Mouse (Mus musculus): ENCODE results near the gene Gp2.
A peak's percentile ranks its signal among the peaks of the same experiment; 100 is the strongest.

Gene Gp2

DNA sequence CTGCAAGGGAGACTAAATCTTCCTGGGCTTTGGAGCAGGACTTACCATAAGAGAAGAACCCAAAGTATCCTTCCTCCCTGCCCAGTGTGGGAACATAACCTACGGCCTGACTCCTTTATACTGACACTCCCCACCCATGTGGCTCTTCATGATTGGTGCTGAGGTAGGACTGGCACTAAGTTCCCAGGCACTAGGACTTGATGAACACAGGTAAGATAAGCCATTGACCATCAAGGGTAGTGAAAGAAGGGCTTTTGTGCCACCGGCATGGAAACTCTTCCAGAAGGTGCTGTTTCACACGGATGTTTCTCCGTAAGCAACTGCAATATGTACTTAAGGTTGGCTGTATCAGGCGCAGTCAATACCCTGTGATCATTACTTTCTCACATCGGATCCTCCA lies at the start of gene Gp2:
Gp2 (minus strand) TSS at position 101 of the 400 bp plus-strand sequence.
- no peak for DNase-seq

DNA sequence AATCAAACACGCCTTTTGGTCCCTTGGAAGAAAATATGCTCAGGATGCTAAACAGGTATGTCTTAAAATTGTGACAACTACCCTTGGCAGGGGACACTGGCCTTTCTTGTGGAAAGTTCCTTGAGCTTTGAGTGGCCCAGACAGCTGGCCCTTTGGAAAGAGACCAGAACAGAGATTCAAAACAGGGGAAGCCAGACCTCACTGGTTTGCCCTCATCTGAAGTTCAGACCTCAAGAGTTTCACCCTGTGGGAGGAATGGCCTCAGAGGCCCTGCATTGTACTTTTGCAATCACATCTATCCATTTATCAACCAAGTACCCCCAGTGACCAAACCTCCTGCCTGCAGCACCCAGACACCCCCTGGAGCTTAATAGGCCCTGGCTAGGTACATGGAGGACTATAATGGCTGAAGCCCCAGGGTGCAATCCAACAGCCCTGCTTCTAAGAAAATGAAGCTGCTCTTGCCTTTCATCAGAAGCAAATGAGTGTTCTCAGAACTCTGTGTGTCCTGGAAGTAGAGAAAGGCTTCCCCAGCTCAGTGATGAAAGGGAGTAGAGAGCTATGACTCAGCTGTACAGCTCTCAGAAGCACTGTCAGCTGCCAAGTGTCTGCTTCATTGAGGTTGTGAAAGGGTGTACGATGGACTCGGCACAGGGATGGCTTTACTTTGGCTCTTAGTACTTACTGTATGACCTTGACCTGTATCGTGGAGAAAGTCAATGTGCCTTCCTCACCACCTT lies 31.1 kb upstream of the Gp2 start:
- peak in 1 of 2 experiments; percentile 72 for DNase-seq

DNA sequence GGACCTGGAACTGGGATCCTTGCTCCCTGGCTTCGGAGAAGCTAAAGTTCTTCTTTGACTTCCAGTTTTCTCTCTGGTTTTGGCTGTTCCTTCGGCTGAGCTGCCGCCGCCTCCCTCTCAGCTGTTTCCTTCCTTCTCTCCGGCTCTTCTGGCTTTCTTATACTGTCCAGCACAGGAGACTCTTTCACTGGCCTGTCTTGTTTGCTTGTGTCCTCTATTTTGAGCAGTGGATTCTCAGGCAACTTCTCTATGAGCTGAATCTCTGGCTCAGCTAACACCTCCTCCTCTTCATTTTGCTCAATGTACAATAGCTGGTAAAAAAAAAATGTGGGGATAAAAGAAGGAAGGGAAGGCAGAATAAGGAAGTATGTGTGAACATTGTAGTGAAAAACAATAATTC lies 27.6 kb upstream of the Gp2 start:
- no peak for DNase-seq

DNA sequence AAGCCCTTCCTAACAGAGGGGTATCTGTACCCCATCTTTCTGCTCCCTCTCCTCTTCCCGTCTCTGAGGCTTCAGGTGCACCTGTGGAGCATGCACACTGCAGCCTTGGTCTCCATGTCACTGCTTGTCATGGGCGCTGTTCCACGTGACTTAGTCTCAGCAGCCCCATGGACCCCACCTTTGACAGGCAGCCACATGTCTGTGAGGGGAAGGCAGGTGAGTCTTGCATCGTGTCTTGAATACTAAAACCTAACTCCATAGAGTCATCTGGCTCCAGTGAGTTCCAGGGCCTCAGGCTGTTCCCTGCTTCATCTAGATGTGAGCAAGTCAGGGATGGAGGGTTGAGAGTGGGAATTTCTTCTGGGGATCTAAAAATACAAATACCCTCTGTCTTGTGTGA lies 25.1 kb upstream of the Gp2 start:
- DNase-seq: peak; percentile 36 to 77

DNA sequence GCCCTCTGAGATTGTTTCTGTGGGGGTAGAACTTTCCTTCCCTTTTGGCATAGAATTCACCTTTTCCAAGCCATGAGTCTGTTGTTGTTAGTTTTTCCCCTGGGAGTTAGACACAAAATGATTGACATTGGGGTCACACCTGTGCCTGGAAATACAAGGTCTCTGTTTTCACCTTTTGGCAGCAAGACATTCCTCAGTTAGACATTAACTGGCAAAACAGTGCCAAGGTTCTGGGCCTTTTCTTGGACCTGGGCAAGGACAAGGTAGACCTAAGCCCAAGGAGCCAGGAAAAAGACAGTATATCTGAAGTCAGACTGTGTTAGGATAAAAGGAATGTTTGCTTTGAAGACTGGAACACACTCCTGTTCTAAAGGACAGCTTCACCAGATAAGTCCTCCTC lies 20.2 kb upstream of the Gp2 start, which contains the start of gene Umod:
Umod (minus strand) TSS at position 27 of the 400 bp plus-strand sequence.
- peak; percentile 72 to 84 for DNase-seq

DNA sequence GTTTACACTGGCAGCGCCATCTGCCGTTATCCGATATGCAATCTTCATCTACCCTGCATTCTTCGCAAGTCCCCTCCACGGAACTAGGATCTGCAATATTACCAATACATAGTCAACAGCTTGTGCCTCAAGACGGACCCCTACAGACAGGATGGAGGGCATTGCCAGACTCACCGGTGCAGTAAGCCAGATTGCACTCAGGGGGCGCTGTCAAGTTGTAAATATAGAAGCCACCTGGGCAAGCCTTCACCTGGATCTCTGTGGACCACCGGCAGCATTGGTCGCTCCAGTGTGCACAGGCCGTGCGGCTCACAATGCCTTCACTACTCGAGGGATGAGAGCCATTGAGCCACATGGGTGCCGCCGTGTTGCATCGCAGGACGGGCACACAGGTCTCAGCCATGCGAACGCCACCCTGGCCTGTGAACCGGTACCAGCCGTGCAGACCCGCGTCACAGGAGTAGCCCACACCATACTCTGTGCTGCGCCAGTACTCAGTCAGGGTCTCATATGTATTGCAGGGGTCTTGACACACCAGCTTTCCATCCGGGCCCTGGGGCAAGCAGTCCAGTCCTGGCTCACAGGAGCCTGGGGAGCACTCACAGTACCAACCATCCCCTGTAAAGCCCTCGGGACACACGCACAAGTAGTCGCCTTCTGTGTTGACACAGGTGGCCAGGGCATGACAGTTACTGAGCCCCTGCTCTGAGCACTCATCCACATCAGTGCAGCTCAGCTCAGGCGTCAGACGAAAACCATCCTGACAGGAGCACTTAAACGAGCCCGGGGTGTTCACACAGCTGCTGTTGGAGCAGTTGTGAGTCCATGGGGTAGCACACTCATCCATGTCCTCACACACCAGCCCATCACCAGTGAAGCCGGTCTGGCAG lies 17.7 kb upstream of the Gp2 start:
- DNase-seq: peak; percentile 58 to 66

DNA sequence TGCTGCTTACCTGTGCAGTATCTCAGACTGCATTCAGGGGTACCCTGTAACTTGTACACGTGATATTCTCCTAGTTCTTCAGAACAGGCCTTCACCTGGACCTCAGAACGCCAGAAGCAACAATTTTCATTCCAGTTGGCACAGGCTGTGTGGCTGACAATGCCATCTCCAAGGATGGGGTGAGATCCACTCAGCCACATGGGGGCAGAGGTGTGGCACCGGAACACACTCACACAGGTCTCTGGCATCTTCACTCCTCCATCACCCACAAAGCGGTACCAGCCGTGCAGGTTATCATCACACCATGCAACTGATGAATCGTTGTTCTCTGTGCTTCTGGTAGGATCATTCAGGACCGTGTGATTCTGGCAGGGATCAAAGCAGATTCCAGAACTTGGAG lies 4.9 kb downstream of the Gp2 start:
- peak; percentile 49 to 64 for DNase-seq

DNA sequence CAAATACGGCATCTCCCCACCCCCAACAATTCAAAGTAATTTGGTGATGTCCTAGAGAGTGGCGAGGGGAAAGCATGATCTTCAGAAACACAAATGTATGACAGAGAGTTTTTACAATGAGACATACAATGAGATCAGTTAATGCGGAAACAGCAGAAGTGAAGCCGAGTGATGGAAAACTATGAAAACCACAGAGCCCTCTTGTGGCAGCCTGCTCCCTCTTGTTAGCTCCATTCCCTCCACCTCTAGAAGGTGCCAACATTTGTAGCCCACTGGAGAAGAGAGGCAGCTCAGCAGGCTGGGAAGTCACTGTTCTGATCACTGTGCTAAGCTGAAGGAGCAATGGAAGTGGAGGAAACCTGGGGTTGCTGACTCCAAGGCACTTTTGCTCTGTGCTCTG lies 15.2 kb downstream of the Gp2 start:
- no peak for DNase-seq

DNA sequence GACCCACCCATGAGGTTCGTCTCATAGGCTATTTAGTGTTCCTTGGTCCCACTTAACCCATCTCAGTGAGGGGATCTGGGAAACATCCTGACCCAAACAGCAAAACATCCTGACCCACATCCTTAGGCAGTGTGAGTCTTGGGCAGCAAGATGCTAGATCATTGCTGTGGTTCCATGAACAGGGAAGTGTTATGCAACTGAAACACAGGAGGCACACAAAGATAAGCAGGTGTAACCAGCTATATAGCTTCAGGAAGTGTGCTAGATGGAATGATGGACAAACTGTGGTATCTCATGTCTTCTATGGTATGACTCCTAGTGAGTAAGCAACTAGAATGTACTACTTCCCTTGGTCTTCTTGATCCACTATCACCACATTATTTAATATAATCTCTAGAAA lies 17.1 kb downstream of the Gp2 start:
- no peak for DNase-seq

DNA sequence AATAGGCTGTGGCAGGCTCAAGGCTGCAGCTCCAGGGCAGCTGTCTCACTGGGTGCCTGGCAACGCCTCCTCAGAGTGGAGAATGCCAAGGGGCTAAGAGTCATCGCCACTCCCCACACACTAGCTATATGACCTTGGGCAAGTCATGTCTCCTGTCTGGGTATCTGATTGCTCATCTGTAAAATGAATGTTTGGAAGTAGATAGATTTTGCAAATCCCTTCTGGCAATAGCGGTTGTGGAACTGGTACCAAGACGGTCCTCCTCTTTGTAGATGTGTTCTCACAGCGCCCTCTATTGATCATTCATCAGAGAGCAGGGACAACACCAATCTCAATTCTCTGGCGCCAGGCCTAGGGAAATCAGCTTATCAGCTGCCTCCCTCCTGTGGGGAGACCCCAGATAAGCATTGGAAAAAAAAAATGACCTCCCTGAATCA lies 31.9 kb downstream of the Gp2 start:
- peak; percentile 42 to 53 for DNase-seq

DNA sequence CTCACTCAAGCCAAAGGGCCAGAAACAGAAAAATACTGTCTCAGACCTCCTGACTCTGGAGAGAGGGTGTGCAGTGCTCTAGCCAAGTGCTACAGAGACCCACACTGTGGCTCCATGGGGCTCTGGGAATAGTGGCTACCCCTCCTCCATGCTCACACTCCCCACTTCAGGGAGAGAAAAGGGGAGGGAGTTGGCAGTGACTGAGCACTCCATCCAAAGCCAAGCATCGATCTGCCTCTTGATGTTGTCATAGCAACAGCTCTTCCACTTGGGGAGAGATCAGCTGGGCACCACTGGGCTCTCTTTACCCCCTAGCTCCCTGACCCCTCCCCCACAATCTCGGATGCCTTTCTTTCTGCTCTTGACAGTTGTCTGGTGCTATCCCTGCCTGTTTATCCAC lies 38.4 kb downstream of the Gp2 start:
- DNase-seq: no peak

DNA sequence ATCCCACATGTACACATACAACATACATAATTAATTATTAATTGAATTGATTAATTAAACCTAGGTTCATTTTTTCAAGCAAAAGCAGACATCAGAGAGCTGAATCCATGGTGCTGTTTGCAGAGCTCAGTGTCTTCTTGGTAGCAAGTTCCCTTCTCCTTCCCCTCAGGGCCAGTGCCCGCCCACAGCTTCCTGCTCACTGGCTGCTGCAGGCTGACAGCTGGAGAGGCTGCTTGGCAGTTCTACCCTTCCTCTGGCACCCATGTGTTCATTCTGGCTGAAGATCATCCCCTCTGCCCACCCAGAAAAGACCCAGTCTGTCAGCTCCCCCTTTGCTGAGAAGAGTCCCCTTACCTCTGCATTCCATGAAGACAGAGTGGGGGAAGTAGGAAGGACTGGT lies 40.6 kb downstream of the Gp2 start:
- no peak for DNase-seq

DNA sequence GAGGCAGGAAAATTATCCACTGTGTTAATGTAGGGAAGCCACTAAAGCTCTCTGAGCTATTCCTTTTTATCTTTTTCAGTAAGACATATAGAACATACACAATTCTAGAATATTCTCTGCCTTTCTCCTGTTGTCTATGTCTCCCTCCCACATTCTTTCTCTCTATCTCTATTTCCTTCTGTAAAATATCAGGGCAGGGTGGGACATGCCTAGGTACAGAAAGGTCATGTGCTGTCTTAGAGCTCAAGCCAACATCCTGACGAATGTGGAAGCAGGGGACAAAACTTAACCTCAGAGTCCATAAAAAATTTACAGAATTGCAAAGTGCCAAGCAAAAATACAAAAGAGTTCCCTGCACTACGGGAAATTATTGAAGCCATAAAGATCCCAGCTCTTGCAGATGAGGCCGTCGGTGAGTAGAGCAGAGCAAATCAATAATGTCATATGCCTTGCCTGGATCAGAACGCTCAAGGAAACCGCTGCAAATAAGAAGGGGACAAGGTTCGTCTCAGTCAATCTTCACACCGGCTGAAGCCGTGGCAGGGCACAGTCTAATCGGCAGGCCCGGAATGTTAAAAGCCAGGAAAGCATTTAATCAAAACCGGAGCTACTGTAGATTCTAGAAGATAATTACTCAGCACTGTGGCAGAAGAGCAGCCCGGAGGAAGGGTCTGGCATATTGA lies 64.9 kb downstream of the Gp2 start:
- DNase-seq: peak in 1 of 2 experiments; percentile 4
